Mouse (Mus musculus): ENCODE data around the gene Arel1.

- TF ChIP-seq CTCF (IDR thresholded peaks at IDR 0.05; ENCODE audit: extremely low read depth, insufficient read depth, low read length) (no peak), POLR2A (IDR thresholded peaks at IDR 0.05; ENCODE audit: extremely low read depth, insufficient read depth, low read length) (no peak)
Observed at GRCm38 (mm10) chr12:84935343-84935742, 35.4 kb downstream of the Arel1 start.

Measured in cortical plate, adult 2 months (tissue).